Mouse (Mus musculus): ENCODE data around the gene Ptpn1. TPM values are rescaled to one million over a fixed set of nuclear protein-coding genes. Genes with fewer than 3 reads are reported as not detected.

Gene Ptpn1
- 59.5 and 63.3 TPM in 2 replicates for polyA plus RNA-seq (2016; fragmentation: Nextera tagmentation; extraction: Ambion mirVana)

DNA sequence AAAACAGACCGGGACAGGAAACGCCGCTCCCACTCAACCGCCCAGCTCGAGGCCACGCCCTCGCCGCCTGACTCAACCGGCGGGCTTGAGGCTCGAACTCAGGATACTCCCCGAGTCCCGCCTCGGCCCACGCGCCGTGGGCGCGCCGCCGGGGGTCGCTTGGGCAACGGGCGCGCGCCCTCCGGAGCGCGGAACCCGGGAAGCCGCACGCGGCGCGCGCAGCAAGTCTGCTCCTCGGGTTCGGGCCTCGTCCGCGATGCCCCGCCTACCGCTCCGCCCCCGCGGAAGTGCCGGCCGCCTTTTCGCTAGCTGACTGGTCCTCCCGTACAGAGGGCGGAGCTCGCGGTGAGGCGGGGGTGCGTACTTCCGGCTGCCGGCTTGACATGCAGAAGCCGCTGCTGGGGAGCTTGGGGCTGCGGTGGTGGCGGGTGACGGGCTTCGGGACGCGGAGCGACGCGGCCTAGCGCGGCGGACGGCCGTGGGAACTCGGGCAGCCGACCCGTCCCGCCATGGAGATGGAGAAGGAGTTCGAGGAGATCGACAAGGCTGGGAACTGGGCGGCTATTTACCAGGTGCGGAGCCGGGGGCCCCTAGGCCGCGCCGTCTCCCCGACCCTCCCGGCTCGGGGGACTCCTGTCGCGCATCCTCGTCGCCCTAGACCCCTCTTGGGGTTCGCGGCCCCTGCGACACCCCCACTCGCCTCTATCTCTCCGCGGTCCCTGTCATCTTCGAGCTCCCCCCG is at the start of gene Ptpn1:
Gene Ptpn1 (plus strand): TSS at position 73 of the 742 bp plus-strand sequence.
- Histone ChIP-seq H3K4me3 (peak within 1 kb of the TSS; percentile 93), H3K4me1 (replicated peaks) (peaks cover 43% of the 10 kb centered on the region), H3K9me3 (replicated peaks) (no peaks in the 10 kb centered on the region), H3K36me3 (no peaks in the 10 kb centered on the region), H3K27me3 (replicated peaks) (no peaks in the 10 kb centered on the region), H3K27ac (ENCODE audit: poor library complexity, severe bottlenecking) (peak within 1 kb of the TSS; percentile 62), H3K4me2 (peak within 1 kb of the TSS; percentile 93), H3K9ac (peak within 1 kb of the TSS; percentile 97)
- under 1% methylated on average over 98 of the region's 99 CpGs for WGBS
- peak; percentile 95 for ATAC-seq (ENCODE audit: insufficient number of reproducible peaks, low FRiP score)

DNA sequence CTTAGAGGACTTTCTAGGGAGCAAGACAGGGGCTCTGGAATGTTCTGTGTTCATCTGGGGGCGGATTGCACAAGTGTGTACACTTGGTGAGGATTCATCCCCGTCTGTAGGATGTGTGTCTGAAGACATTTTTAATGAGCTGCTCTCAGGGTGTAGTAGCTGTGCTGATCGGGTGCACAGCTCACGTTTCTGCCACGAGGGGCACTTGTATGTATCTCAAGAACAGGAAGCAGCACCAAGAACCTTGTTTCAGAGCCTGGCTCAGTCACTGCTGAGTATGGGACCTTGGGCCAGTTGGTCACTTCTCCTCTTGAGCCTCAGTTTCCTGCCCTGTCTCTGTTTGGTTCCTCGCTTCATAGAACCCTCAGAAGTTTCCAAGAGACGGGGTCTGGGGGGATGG is 45.4 kb upstream of the Ptpn1 start:
- Histone ChIP-seq H3K9ac (0 out of 2 replicates have a peak overlapping the region, but pooled peaks have one; percentile 34), H3K4me3 (no peak overlapping the region), H3K4me2 (no peak overlapping the region), H3K27ac (ENCODE audit: poor library complexity, severe bottlenecking) (no peak overlapping the region), H3K27me3 (replicated peaks) (no peaks in the 10 kb centered on the region), H3K36me3 (no peaks in the 10 kb centered on the region), H3K4me1 (replicated peaks) (peaks cover 54% of the 10 kb centered on the region), H3K9me3 (replicated peaks) (peaks cover 11% of the 10 kb centered on the region; the same call in 1 of the 2 replicates)
- 65% methylated on average over 7 of the region's 7 CpGs for WGBS
- ATAC-seq (ENCODE audit: insufficient number of reproducible peaks, low FRiP score) = no peak

DNA sequence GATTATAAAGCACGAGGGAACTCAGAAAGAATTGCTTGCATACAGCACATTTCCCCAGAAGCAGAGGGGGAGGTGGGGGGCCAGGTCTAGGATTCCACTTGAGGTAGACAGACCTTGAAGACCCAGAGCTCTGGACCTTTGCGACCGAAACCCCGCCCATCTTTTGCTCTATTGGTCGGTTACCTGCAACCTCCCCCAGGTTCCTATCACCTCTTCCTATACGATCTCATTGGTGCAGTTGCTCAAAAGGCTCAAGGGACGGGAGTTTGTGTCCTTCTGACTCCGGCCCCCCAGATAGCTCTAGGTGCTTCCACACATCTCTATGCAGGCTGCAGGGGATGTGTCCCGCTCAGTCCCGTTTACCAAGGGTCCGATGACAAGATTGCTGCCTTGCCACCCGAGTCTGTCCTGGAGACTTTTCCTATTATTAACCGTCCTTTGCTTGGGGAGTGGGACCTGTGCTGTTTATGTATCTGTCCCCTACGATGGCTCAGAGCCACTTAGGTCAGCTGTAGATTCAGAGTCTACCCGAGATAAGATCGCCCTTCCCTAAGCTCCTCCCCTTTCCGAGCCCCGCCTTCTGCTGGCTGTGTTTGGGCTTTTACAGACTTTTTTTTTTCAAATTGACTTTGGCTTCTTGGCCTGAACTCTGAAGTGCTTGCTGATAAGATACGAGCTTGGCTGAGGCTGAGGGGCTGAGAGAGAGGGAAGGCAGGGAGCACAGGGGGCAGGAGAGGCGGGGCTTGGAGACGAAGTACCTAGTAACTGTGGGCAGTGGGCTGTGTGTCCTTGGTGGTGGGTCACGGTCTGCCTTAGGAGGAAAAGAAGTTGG is 44.1 kb upstream of the Ptpn1 start:
- H3K4me3 ChIP-seq = peak overlapping the region; percentile 35
- peak overlapping the region; percentile 34; the same call in 1 of the 2 replicates for H3K9ac ChIP-seq
- no peaks in the 10 kb centered on the region for H3K9me3 ChIP-seq (replicated peaks)
- H3K36me3 ChIP-seq = no peaks in the 10 kb centered on the region
- peaks cover 62% of the 10 kb centered on the region for H3K4me1 ChIP-seq (replicated peaks)
- H3K4me2 ChIP-seq = peak overlapping the region; percentile 69
- 0 out of 2 replicates have a peak, but pooled peaks cover under 1% of the 10 kb centered on the region for H3K27me3 ChIP-seq (replicated peaks)
- WGBS = 3% methylated on average over 22 of the region's 22 CpGs
- ATAC-seq (ENCODE audit: insufficient number of reproducible peaks, low FRiP score) = peak; percentile 42; the same call in 1 of the 2 replicates
- H3K27ac ChIP-seq (ENCODE audit: poor library complexity, severe bottlenecking) = peak overlapping the region; percentile 32

DNA sequence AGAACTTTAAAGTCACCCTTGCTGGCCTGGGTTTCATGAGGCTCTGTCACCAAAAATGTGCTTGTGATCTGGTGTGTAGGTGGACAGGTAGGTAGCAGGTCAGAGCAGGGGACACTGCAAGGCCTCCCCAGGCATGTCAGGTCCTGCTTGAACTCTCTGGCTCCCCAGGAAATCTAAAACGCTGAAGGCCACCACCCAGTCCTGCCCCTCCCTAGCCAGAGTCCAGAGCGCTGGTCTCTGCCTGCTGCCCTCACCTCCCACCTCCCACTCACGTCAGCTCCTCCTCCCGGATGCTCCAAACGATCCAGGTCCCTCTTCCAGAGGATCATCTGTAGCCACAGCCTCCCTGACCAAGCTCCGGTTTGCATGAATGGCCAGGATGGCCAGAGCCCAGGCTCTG is 43.0 kb upstream of the Ptpn1 start:
- Histone ChIP-seq H3K4me2 (no peak overlapping the region), H3K27me3 (replicated peaks) (0 out of 2 replicates have a peak, but pooled peaks cover 7% of the 10 kb centered on the region), H3K4me3 (no peak overlapping the region), H3K4me1 (replicated peaks) (peaks cover 62% of the 10 kb centered on the region), H3K27ac (ENCODE audit: poor library complexity, severe bottlenecking) (no peak overlapping the region), H3K36me3 (no peaks in the 10 kb centered on the region), H3K9ac (no peak overlapping the region), H3K9me3 (replicated peaks) (no peaks in the 10 kb centered on the region)
- WGBS = 46% methylated on average over 6 of the region's 6 CpGs
- ATAC-seq (ENCODE audit: insufficient number of reproducible peaks, low FRiP score) = no peak

DNA sequence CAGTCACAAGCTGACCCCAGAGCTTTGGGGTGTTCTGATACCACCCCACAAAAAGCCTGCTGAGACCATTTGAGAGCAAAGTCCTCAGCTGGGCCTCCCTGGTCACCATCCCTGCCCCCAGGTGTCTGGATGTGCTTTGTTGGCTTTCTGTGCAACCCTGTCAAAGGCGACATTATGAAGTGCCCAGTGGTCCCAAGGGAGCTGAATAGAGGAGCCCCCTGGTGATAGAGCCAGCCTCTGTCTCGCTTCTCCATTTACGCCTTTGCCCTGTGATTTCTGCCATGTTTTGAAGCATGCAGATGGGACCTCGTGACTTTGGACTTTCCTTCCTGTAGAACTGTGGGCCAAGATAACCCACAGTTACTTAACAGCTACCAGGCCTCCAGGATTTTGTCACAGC is 42.0 kb upstream of the Ptpn1 start:
- Histone ChIP-seq H3K9me3 (replicated peaks) (no peaks in the 10 kb centered on the region), H3K4me1 (replicated peaks) (peaks cover 60% of the 10 kb centered on the region), H3K9ac (no peak overlapping the region), H3K4me2 (no peak overlapping the region), H3K27me3 (replicated peaks) (0 out of 2 replicates have a peak, but pooled peaks cover 7% of the 10 kb centered on the region), H3K27ac (ENCODE audit: poor library complexity, severe bottlenecking) (no peak overlapping the region), H3K36me3 (no peaks in the 10 kb centered on the region), H3K4me3 (no peak overlapping the region)
- 44% methylated on average over 4 of the region's 4 CpGs for WGBS
- ATAC-seq (ENCODE audit: insufficient number of reproducible peaks, low FRiP score) = no peak

DNA sequence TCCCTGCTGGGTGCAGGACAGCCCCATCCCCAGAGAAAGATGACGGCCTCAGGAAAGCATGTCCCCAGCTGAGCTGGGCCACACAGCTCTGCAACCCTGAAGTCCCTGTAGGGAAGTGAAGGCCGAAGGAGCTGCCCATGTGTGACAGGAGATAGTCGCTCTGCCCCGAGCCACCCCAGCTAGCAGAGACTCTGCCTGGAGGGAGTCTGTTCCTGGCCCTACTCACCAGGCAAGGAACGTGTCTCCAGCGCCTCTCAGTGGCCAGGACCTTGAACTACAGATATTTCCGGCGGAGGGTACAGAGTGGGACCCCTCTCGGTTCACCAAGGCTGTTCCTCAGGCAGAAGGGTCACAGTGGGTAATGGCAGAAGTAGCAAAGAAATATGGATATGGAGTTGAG is 39.9 kb upstream of the Ptpn1 start:
- H3K4me2 ChIP-seq = no peak overlapping the region
- no peaks in the 10 kb centered on the region for H3K36me3 ChIP-seq
- H3K9ac ChIP-seq = no peak overlapping the region
- H3K9me3 ChIP-seq (replicated peaks) = no peaks in the 10 kb centered on the region
- 13% methylated on average over 9 of the region's 9 CpGs for WGBS
- H3K27ac ChIP-seq (ENCODE audit: poor library complexity, severe bottlenecking) = no peak overlapping the region
- peaks cover 24% of the 10 kb centered on the region for H3K27me3 ChIP-seq (replicated peaks)
- ATAC-seq (ENCODE audit: insufficient number of reproducible peaks, low FRiP score) = peak; percentile 38
- H3K4me3 ChIP-seq = no peak overlapping the region
- H3K4me1 ChIP-seq (replicated peaks) = peaks cover 53% of the 10 kb centered on the region

DNA sequence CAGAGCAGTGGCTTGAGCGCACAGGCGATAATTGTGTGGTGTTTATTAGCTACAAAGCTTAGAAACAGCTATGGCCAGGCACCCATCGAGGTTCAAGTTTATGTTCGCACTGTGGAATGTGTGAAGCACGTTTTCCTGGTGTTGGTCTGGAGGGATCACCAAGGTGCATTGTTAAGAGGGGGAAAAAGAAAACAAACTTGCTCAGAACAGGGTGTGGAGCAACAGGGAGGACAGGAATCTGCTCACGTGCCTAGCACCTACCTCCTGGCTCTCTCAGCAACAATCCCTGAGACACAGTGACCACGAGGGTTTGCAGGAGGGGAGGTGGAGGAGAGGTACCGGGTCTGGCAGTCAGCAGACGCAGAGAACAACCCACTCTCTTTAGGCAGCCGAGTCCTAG is 38.2 kb upstream of the Ptpn1 start:
- no peak overlapping the region for H3K4me2 ChIP-seq
- no peaks in the 10 kb centered on the region for H3K9me3 ChIP-seq (replicated peaks)
- H3K9ac ChIP-seq = no peak overlapping the region
- peaks cover 35% of the 10 kb centered on the region for H3K4me1 ChIP-seq (replicated peaks)
- no peak for ATAC-seq (ENCODE audit: insufficient number of reproducible peaks, low FRiP score)
- H3K27ac ChIP-seq (ENCODE audit: poor library complexity, severe bottlenecking) = no peak overlapping the region
- no peak overlapping the region for H3K4me3 ChIP-seq
- H3K36me3 ChIP-seq = no peaks in the 10 kb centered on the region
- 55% methylated on average over 10 of the region's 10 CpGs for WGBS
- H3K27me3 ChIP-seq (replicated peaks) = peaks cover 29% of the 10 kb centered on the region

DNA sequence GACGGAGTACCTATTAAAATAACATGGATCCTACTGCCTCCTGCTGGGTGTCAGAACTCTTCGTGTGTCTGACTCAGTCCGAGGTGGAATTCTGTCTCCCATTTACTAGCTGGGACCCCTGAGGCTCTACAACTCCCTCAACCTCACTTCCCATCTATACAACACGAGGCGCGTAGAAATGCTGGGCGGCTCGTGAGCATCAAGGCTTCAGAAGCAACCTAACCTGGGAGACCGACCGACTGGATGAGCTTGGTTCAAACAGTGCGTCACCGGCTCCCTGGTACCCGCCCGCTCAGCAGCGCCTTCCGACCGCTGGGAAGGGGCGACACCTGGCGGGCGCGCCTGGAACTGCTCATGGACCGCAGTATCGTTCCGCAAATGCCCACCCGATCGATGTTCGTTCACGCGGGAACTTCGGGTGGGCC is 36.9 kb upstream of the Ptpn1 start:
- Histone ChIP-seq H3K4me2 (peak overlapping the region; percentile 62), H3K27me3 (replicated peaks) (peaks cover 29% of the 10 kb centered on the region), H3K27ac (ENCODE audit: poor library complexity, severe bottlenecking) (no peak overlapping the region), H3K9ac (no peak overlapping the region; the same call in 1 of the 2 replicates), H3K36me3 (no peaks in the 10 kb centered on the region), H3K4me1 (replicated peaks) (peaks cover 30% of the 10 kb centered on the region), H3K9me3 (replicated peaks) (no peaks in the 10 kb centered on the region), H3K4me3 (peak overlapping the region; percentile 20; the same call in 1 of the 2 replicates)
- no peak for ATAC-seq (ENCODE audit: insufficient number of reproducible peaks, low FRiP score)
- WGBS = 2% methylated on average over 30 of the region's 30 CpGs

DNA sequence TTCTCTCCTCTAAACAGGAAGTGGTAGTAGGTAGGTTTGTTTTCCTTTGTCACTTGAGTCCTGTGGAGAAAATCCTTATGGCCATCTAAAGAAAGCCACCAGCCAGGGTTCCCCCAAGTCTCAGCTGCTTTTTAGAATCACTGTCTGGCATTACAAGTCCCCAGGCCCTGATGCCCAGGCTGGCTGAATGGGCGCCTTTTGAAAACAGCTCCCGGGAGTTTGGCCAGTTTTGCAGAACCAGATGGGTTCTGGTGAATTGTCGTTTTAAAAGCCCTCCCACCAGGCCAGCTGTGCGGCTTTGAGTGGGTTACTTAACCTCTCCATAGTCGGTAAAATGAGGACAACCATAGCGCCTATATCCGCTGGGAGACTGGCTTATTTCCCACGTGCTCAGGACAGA is 34.0 kb upstream of the Ptpn1 start:
- no peak overlapping the region for H3K27ac ChIP-seq (ENCODE audit: poor library complexity, severe bottlenecking)
- H3K9me3 ChIP-seq (replicated peaks) = no peaks in the 10 kb centered on the region
- no peak for ATAC-seq (ENCODE audit: insufficient number of reproducible peaks, low FRiP score)
- WGBS = 78% methylated on average over 8 of the region's 8 CpGs
- no peaks in the 10 kb centered on the region for H3K36me3 ChIP-seq
- no peak overlapping the region for H3K4me2 ChIP-seq
- H3K9ac ChIP-seq = no peak overlapping the region
- H3K27me3 ChIP-seq (replicated peaks) = peaks cover 33% of the 10 kb centered on the region
- no peak overlapping the region for H3K4me3 ChIP-seq
- peaks cover 25% of the 10 kb centered on the region for H3K4me1 ChIP-seq (replicated peaks)

DNA sequence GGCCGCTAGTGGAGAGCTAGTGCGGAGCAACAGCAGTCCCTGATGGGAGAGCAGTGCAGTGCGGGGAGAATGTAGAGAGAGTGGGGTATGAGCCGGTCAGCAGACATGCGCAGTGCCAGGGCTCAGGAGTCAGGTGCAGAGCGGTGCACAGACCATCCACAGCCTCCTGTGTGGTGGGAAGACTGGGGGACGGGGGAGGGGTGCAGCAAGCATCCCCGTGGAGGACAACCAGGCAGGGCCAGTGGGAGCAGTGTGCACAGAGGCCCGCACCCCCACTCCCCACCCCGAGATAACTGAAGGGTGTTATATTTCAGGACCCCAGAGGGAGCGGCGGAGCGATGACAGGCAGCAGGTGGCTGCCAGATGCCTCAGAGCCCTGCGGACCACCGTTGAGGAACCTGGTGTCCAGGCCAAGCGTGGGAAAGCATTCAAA is 31.9 kb upstream of the Ptpn1 start:
- peak; percentile 31; the same call in 1 of the 2 replicates for ATAC-seq (ENCODE audit: insufficient number of reproducible peaks, low FRiP score)
- 0 out of 2 replicates have a peak overlapping the region, but pooled peaks have one; percentile 1 for H3K4me3 ChIP-seq
- 18% methylated on average over 16 of the region's 16 CpGs for WGBS
- H3K27ac ChIP-seq (ENCODE audit: poor library complexity, severe bottlenecking) = no peak overlapping the region
- peak overlapping the region; percentile 62 for H3K4me2 ChIP-seq
- peaks cover 25% of the 10 kb centered on the region for H3K4me1 ChIP-seq (replicated peaks)
- peaks cover 28% of the 10 kb centered on the region for H3K27me3 ChIP-seq (replicated peaks)
- peak overlapping the region; percentile 21; the same call in 1 of the 2 replicates for H3K9ac ChIP-seq
- H3K36me3 ChIP-seq = no peaks in the 10 kb centered on the region
- no peaks in the 10 kb centered on the region for H3K9me3 ChIP-seq (replicated peaks)
